Mouse (Mus musculus) G1E (cell line): ENCODE data around the gene Dhx57.

Source experiments
- CTCF ChIP-seq: IDR thresholded peaks from 2 replicates; pipeline ENCODE4 v1.5.1; 2012; ENCODE audit warnings: low read depth, low read length, inconsistent platforms, mixed read lengths
- GATA1 ChIP-seq: IDR thresholded peaks from 2 replicates; pipeline ENCODE4 v1.6.1; 2012; ENCODE audit warnings: borderline replicate concordance, low read length, inconsistent platforms, mixed read lengths
- POLR2AphosphoS5 ChIP-seq: IDR thresholded peaks from 2 replicates; pipeline ENCODE4 v1.6.1; 2012; ENCODE audit warnings: low read depth, low read length, inconsistent platforms; ENCODE audit not compliant: insufficient replicate concordance
- TAL1 ChIP-seq: conservative IDR thresholded peaks from 2 replicates; pipeline ENCODE4 v1.6.1; 2012; ENCODE audit warnings: low read depth, low read length, inconsistent platforms, mixed read lengths

DNA sequence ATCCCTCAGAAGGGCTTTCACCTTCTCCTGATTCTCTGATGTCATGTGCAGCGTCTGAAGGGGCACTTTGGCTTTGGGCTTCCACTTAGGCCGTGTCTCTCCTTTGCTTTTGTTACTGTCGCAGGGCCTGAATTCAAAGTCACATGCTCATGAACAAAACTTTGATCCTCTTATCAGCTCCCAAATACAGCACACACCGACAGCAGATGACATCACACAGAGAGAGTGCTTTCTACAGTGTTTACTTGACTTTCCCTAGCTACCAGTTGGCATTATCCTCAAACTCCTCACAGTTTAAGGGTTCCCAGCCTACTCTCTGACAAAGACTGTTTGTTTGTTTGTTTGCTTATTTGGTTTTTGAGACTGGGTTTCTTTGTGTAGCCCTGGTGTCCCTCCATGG lies 12.0 kb downstream of the Dhx57 start:
- TF ChIP-seq CTCF (no peak), TAL1 (no peak), GATA1 (no peak), POLR2AphosphoS5 (no peak)
